Mouse (Mus musculus) intestine, embryonic 14.5 days (tissue): ENCODE measurements around the gene Zfp965. TPM values are rescaled to one million over a fixed set of nuclear protein-coding genes. Genes with fewer than 3 reads are reported as not detected.
"Not testable (repeated sequence)": the region's sequence is repeated elsewhere in the genome, so short reads cannot be mapped to it uniquely, and the experiment has no call there.

ENCODE experiments used
- ATAC-seq: fragments of 200-750 bp; cut with Nextera tagmentation; replicated peaks from 2 replicates; pipeline ENCODE4 v1.8.0; 2017; ENCODE audit warnings: low read depth, moderate number of reproducible peaks, moderate TSS enrichment, moderate library complexity; ENCODE audit not compliant: low FRiP score, low TSS enrichment
- DNase-seq: peaks from one replicate; pipeline ENCODE4 v3.0.0-alpha.2; 2018; ENCODE audit warnings: low spot score
- H3K27ac ChIP-seq: fragments of 300-500 bp; sonication (generic); 2 replicates; pipeline ENCODE4 v1.5.1; 2014; ENCODE audit warnings: low read depth, mild to moderate bottlenecking, control low read depth
- H3K27me3 ChIP-seq: fragments of 300-500 bp; sonication (generic); replicated peaks from 2 replicates; pipeline ENCODE4 v1.6.1; 2014; ENCODE audit warnings: low read length, control low read depth; ENCODE audit not compliant: control insufficient read depth, insufficient read depth
- H3K36me3 ChIP-seq: fragments of 300-500 bp; sonication (generic); 2 replicates; pipeline ENCODE4 v1.6.1; 2014; ENCODE audit warnings: low read length, control low read depth; ENCODE audit not compliant: control insufficient read depth, insufficient read depth
- H3K4me1 ChIP-seq: fragments of 300-500 bp; sonication (generic); replicated peaks from 2 replicates; pipeline ENCODE4 v1.6.1; 2014; ENCODE audit warnings: low read length, control low read depth, mixed read lengths; ENCODE audit not compliant: control insufficient read depth, insufficient read depth
- H3K4me2 ChIP-seq: fragments of 300-500 bp; sonication (generic); 2 replicates; pipeline ENCODE4 v1.6.1; 2014; ENCODE audit warnings: low read length
- H3K4me3 ChIP-seq: fragments of 300-500 bp; sonication (generic); 2 replicates; pipeline ENCODE4 v1.5.1; 2014; ENCODE audit warnings: low read depth, low read length, control low read depth, mixed read lengths
- H3K9ac ChIP-seq: fragments of 300-500 bp; sonication (generic); 2 replicates; pipeline ENCODE4 v1.6.1; 2014; ENCODE audit warnings: mild to moderate bottlenecking, low read length
- H3K9me3 ChIP-seq: fragments of 300-500 bp; sonication (generic); 2 replicates; pipeline ENCODE4 v1.6.1; 2016; ENCODE audit warnings: low read length, control low read depth; ENCODE audit not compliant: control insufficient read depth
- WGBS: fragments of 180-500 bp; shearing (Covaris S2); extraction: QIAGEN DNeasy Blood & Tissue Kit; methylation state at CpG from one replicate; pipeline ENCODE4 v1.1.7; 2014; 5-methylcytosine and 5-hydroxymethylcytosine counted together
- polyA plus RNA-seq: library from polyadenylated mRNA; unstranded; fragments of >200 nt; fragmentation: Nextera tagmentation; extraction: Ambion mirVana; gene quantifications from 2 replicates; pipeline ENCODE4 v1.2.1, GENCODE M21; 2014

Zfp965 gene
- polyA plus RNA-seq: 7.1 and 8.3 TPM in 2 replicates

- not testable (repeated sequence) for H3K27ac ChIP-seq, DNase-seq, ATAC-seq, H3K36me3 ChIP-seq, H3K9ac ChIP-seq, H3K9me3 ChIP-seq, H3K4me1 ChIP-seq, H3K4me2 ChIP-seq, H3K27me3 ChIP-seq, H3K4me3 ChIP-seq
- no CpG with 5 or more reads among the region's 6 CpGs for WGBS
Measured at GRCm38 (mm10) chr2:175469685-175470084, at the start of gene Zfp965. Gene Zfp965, plus strand, starts transcription at chr2:175469985.

DNA sequence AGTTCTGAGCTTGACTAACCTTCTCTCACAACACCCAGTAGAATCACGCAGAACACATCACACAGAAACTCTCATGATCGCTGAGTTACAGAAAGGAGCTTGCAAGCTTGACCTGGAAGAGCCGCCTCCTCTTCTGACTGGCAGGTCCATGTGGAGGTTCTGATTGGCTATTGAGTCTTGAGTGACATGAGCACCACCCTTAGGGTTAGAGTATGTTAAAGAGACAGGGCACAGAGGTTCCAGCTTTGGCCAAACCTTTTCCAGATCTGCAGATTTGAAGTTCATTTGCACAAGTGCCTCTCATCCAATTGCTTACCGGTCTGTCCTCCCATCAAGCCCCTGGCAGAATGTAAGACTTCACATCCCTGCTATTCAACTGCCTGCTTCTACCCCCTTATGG is 34.1 kb upstream of the Zfp965 start, which contains the start of gene Gm4724:
Gm4724 (minus strand) TSS at position 101 of the 400 bp plus-strand sequence.
- ATAC-seq, H3K36me3 ChIP-seq, H3K4me3 ChIP-seq, H3K9ac ChIP-seq, H3K9me3 ChIP-seq, H3K4me2 ChIP-seq, H3K27me3 ChIP-seq, H3K4me1 ChIP-seq, H3K27ac ChIP-seq, DNase-seq: not testable (repeated sequence)
- no CpG with 5 or more reads among the region's 4 CpGs for WGBS

Other genes starting within 250 kb of the Zfp965 start
- not detected in 2 replicates for gene Gm14440, start 194.9 kb upstream of the Zfp965 start, polyA plus RNA-seq
- gene Gm4631, start 131.8 kb upstream of the Zfp965 start, polyA plus RNA-seq: 19.5 and 22.2 TPM in 2 replicates
- 6.7 and 7.2 TPM in 2 replicates for gene Zfp968, start 97.5 kb upstream of the Zfp965 start, polyA plus RNA-seq
- gene Gm4724, start 34.2 kb upstream of the Zfp965 start, polyA plus RNA-seq: 15.4 and 21.5 TPM in 2 replicates
- not detected in 2 replicates for gene Gm11007, start 174.0 kb downstream of the Zfp965 start, polyA plus RNA-seq
- 20.8 and 45.5 TPM in 2 replicates for gene Zfp969, start 233.7 kb downstream of the Zfp965 start, polyA plus RNA-seq